Mouse (Mus musculus): ENCODE results near the gene Samd11.

The Samd11 gene

DNA sequence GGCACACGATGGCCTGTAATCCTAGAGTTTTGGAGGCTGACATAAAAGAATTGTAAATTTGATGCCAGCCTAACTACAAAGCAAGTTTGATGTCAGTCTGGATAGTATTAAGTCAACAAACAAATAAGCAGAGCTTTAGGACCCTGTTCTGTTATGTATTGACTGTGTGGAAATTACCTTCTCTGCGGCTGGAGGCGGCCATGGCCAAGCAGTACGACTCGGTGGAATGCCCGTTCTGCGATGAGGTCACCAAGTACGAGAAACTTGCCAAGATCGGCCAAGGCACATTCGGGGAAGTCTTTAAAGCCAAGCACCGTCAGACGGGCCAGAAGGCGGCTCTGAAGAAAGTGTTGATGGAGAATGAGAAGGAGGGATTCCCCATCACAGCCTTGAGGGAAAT lies 42.3 kb downstream of the Samd11 start:
- DNase-seq (ENCODE audit: low read depth, low spot score) = no peak

DNA sequence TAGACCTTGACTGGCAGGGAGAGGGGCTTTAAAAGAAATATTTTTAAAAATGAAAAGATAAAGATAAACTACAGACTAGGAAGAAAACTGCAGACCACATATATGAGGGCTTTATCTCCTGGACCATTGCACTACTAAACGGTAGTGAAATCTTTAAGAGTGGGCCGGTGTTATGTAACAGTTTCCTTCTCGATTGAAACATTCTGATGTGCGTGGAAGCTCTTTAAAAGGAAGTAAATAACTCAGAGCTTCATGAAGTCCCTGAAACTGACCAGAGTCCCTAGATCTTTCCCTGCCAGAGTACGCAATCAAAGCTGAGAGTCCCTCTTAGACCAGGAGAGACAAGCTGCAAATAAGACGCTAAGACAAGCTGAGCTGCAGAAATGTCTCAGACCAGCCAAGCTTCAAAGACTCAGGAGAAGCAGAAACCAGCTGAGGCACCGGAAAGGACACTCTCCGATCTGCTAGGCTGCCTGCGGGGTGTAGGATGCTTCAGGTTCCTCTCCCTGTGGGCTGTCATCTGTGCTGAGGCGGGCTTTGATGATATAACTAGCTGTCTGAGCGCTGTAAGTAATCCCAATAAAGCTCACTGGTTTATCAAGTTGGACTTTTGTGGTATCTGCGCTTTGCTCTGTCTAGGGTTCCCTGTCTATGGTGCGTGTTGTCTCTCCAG lies 45.4 kb downstream of the Samd11 start:
- no peak for DNase-seq (ENCODE audit: low read depth, low spot score)

DNA sequence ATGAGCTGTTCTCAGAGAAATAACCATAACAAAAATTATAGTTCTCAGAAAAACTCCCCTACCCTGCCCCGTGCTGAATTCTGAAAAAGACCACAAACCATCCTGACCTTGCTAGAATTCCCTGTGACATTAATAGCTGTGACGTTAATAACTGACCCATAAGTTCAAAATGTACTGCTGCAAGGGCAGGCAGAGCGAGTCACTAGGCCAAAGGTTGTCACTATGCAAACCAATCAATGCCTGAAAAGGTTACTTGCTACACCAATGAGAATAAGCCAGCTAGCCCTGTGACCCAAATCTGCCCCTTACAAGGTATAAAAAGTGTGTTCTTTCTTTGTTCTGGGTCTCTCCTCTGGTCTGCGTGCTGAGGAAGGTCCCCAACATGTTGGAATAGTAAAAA lies 46.6 kb downstream of the Samd11 start:
- DNase-seq (ENCODE audit: low read depth, low spot score) = no peak

DNA sequence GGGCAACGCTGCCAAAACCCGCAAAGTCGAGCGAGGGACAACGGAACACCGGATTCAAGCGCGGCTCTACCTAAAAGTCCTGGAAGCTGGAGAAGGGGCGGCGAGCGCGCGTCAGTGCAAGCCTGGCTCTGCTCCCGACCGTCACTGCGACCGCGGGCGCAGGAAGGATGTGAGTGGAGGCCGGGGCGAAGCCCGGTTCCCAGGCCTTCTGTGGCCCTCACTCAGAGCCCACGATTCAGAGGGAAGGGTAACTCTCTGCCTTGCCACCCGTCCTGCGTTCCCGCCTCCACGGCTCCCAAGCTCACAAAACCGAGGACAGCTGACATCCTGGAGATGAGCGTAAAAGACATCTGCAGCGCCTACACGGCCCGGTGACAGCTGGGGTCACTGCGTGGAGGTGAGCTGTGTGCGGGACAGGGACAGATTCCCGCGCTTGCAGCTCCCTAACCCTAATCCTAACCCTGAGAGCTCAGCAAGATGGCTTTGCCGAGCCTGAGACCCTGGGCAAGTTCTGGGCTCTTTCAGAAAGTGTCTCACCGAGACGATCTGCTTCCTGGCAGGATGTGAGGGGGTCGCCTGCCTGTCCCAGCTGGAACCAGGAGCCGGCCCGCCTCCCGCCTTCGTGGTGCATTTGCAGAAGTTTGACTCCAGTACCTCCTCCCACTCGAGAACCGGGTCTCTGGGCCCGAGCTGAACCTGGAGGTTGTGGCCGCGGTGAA lies 51.9 kb downstream of the Samd11 start:
- peak; percentile 51 for DNase-seq (ENCODE audit: low read depth, low spot score)

GRCm38 (mm10) chr4:156203001-156203412 lies 52.5 kb downstream of the Samd11 start, which contains the start of gene AW011738:
Gene AW011738 (plus strand): TSS chr4:156203304.
- peak; percentile 93 for DNase-seq (ENCODE audit: low read depth, low spot score)

DNA sequence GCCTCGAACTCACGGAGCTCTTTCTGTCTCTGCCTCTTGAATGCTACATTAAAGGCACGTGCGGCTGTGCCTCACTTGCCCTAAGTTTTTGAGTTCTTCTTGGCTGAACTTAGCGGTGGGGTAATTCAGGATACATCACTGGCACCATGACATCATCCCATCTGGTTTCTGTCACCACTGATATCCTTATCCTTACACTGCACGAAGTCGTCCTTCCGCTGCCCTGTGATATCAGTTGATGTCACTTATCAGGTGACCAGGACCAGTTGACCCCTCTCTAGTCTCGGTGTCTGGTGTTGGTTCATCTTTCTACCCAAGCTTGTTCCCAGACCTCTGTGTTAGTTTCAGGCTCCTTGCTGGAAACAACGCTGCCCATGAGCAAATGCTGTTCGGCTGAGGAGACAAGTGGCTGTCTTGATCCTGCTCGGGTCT lies 53.0 kb downstream of the Samd11 start:
- no peak for DNase-seq (ENCODE audit: low read depth, low spot score)

- peak; percentile 85 for DNase-seq (ENCODE audit: low read depth, low spot score)
These were observed 54.6 kb downstream of the Samd11 start, which contains the start of gene Isg15 for GRCm38 (mm10) chr4:156200623-156201475. Gene Isg15 (minus strand): TSS chr4:156200818.

DNA sequence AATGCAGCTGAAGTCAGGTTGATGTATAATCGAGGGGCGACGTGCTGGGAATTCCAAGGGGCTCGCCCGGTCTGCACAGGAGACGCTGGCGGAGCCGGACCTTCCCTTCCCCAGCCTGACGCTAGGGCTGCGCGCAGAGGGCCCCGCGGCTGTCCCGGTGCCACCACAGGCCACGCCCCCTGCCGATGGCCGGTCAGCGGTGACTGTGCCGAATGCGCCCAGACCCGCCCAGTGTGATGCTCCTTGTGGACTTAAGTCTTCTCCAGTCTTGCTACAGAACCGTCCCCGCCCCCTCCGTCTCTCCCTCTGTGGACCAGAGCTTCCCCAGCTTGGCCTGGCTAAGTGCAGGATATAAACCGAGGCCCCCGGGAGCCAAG lies 57.6 kb downstream of the Samd11 start:
- peak; percentile 75 for DNase-seq (ENCODE audit: low read depth, low spot score)

DNA sequence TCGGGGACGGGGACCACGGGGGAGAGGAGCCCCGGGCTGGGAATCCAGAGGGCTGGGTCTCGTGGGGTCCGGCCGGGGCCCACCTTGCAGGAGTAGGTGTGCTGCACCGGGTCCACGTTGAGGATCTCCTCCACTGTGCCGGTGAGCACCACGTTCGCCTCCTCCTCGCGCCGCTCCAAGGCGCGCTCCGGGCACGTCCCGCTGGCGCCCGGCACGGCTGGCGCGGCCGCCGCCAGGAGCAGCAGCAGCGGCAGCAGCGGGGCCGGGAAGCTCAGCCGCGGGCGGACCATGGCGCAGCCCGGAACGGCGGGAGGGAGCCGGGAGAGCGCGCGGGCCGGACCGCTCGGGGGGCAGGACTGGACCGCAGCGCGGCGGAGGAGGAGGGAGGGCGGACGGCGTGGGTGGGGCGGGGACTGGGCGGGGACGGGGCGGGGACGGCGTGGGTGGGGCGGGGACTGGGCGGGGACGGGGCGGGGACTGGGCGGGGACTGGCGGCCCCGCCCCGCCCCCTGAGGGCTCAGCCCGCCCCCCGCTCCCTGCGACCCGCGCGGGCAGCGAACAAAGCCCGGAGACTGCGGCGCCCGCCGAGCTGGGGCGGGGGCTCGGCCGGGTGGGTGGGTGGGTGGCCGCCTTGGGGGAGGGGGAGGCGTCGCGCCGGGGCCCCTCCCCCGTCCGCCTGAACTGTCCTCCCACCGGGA lies 58.2 kb downstream of the Samd11 start, which contains the start of gene Agrn:
Gene Agrn (minus strand): TSS at position 358 of the 698 bp plus-strand sequence.
- DNase-seq (ENCODE audit: low read depth, low spot score) = peak; percentile 75
